Mouse (Mus musculus): ENCODE results near the gene Dctn2. TPM values are rescaled to one million over a fixed set of nuclear protein-coding genes. Genes with fewer than 3 reads are reported as not detected.
A peak's percentile ranks its signal among the peaks of the same experiment; 100 is the strongest.

Dctn2 gene
- total and polyA plus RNA-seq, 3 experiments, result 240 to 297 TPM; not detected in 1

DNA sequence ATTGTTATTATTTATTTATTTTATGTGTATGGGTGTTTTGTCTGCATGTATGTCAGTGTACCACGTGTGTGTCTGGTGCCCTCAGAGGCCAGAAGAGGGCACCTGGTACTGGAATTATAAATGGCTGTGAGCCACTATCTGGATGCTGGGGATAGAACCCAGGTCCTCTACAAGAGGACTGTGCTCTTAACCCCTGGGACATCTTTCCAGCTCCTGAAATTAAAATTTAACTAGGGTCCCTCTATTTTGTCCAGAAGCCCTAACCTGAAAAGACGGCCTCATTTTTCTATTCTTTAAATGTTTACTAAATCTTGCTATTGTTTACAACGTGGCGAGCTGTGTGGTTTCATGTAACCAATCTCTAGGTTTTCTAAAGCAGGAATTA, 449 bp upstream of the Dctn2 start:
- Histone ChIP-seq H3K27me3 (ENCODE audit: control insufficient read depth in 1 of 2, insufficient read depth in 2 of 2, low read length in 2 of 2) (no peaks in the 10 kb centered on the region), H3K9me3 (replicated peaks; ENCODE audit: insufficient read depth, low read length) (no peaks in the 10 kb centered on the region), H3K36me3 (ENCODE audit: control insufficient read depth in 1 of 2, insufficient read depth in 2 of 2, low read length in 2 of 2) (peaks cover 5 to 12% of the 10 kb centered on the region in 2 experiments; a peak in 3 of 4 replicates), H3K4me1 (ENCODE audit: control insufficient read depth in 1 of 2, insufficient read depth in 2 of 2, low read length in 2 of 2) (peaks cover 0 to 24% of the 10 kb centered on the region in 2 experiments), H3K27ac (ENCODE audit: control insufficient read depth, low read depth, low read length) (0 out of 2 replicates have a peak overlapping the region, but pooled peaks have one; percentile 1), H3K9ac (ENCODE audit: control insufficient read depth, low read depth, low read length, poor library complexity, severe bottlenecking) (peak overlapping the region; percentile 51), H3K79me2 (ENCODE audit: control insufficient read depth, insufficient read depth, low read length, poor library complexity) (peaks cover 18% of the 10 kb centered on the region), H3K4me3 (ENCODE audit: control insufficient read depth in 1 of 2, insufficient read depth in 1 of 2, low read depth in 2 of 2, low read length in 2 of 2) (peak overlapping the region; percentile 29 to 70)
- DNase-seq (ENCODE audit: low read depth, low spot score), result peak; percentile 64
- TF ChIP-seq SMC3 (IDR thresholded peaks at IDR 0.05; ENCODE audit: low read depth, low read length) (peak; percentile 48), MYC (IDR thresholded peaks at IDR 0.05; ENCODE audit: low read depth, low read length) (peak; percentile 93), GATA1 (IDR thresholded peaks at IDR 0.05; ENCODE audit: low read depth, low read length) (no peak), MAX (IDR thresholded peaks at IDR 0.05; ENCODE audit: low read length) (peak; percentile 80), CHD1 (IDR thresholded peaks at IDR 0.05; ENCODE audit: low read depth, low read length) (peak; percentile 56; the same call in 1 of the 2 replicates), TBP (IDR thresholded peaks at IDR 0.05; ENCODE audit: low read depth, low read length) (no peak), POLR2AphosphoS2 (IDR thresholded peaks at IDR 0.05; ENCODE audit: low read length) (no peak), MXI1 (IDR thresholded peaks at IDR 0.05; ENCODE audit: low read depth, low read length) (peak; percentile 87), BHLHE40 (IDR thresholded peaks at IDR 0.05; ENCODE audit: borderline replicate concordance, low read depth, low read length) (no peak), TAL1 (IDR thresholded peaks at IDR 0.05; ENCODE audit: low read length) (no peak), CTCF (IDR thresholded peaks at IDR 0.05 in 2 of 3, conservative IDR thresholded peaks at IDR 0.05 in 1 of 3; ENCODE audit: control insufficient read depth in 1 of 3, insufficient read depth in 1 of 3, low read depth in 2 of 3, low read length in 3 of 3, poor library complexity in 1 of 3, severe bottlenecking in 1 of 3) (peak in 2 of 3 experiments; percentile 44 to 59; a peak in 4 of 6 replicates), ZKSCAN1 (IDR thresholded peaks at IDR 0.05; ENCODE audit: low read depth, low read length) (no peak), ELF1 (IDR thresholded peaks at IDR 0.05; ENCODE audit: low read depth, low read length) (peak; percentile 3; the same call in 1 of the 2 replicates), E2F4 (IDR thresholded peaks at IDR 0.05; ENCODE audit: borderline replicate concordance, low read depth, low read length) (no peak), NRF1 (IDR thresholded peaks at IDR 0.05; ENCODE audit: insufficient read depth, low read depth, low read length, poor library complexity, severe bottlenecking) (no peak), SIN3A (IDR thresholded peaks at IDR 0.05; ENCODE audit: low read length) (no peak; the same call in 1 of the 2 replicates), ZMIZ1 (IDR thresholded peaks at IDR 0.05; ENCODE audit: low read depth, low read length) (no peak), CHD2 (IDR thresholded peaks at IDR 0.05; ENCODE audit: low read length) (no peak), USF2 (IDR thresholded peaks at IDR 0.05; ENCODE audit: borderline replicate concordance in 1 of 2, insufficient read depth in 1 of 2, low read depth in 1 of 2, low read length in 2 of 2) (peak in 1 of 2 experiments; percentile 46; a peak in 1 of 4 replicates), GABPA (IDR thresholded peaks at IDR 0.05; ENCODE audit: low read depth, low read length) (no peak), MEF2A (IDR thresholded peaks at IDR 0.05; ENCODE audit: extremely low read depth, insufficient replicate concordance, low read depth, low read length, poor library complexity, severe bottlenecking) (no peak), MAZ (IDR thresholded peaks at IDR 0.05; ENCODE audit: low read depth, low read length) (no peak), MAFK (IDR thresholded peaks at IDR 0.05; ENCODE audit: borderline replicate concordance, low read depth, low read length) (no peak), JUND (IDR thresholded peaks at IDR 0.05; ENCODE audit: low read depth, low read length) (0 out of 2 replicates have a peak, but pooled peaks have one; percentile 31), ZC3H11A (IDR thresholded peaks at IDR 0.05; ENCODE audit: low read depth, low read length) (peak; percentile 36), RCOR1 (IDR thresholded peaks at IDR 0.05; ENCODE audit: low read depth, low read length) (no peak), NELFE (IDR thresholded peaks at IDR 0.05; ENCODE audit: low read depth, low read length) (no peak), HCFC1 (IDR thresholded peaks at IDR 0.05; ENCODE audit: low read depth, low read length) (no peak), MYB (IDR thresholded peaks at IDR 0.05; ENCODE audit: low read depth, low read length) (no peak), ETS1 (IDR thresholded peaks at IDR 0.05; ENCODE audit: low read depth, low read length) (no peak; the same call in 1 of the 2 replicates), KAT2A (conservative IDR thresholded peaks at IDR 0.05; ENCODE audit: low read depth, low read length) (no peak), POLR2A (IDR thresholded peaks at IDR 0.05; ENCODE audit: control insufficient read depth in 1 of 2, insufficient read depth in 1 of 2, low read depth in 1 of 2, low read length in 2 of 2, poor library complexity in 1 of 2) (no peak), TCF12 (IDR thresholded peaks at IDR 0.05; ENCODE audit: low read depth, low read length) (no peak), EP300 (IDR thresholded peaks at IDR 0.05; ENCODE audit: low read depth in 1 of 2, low read length in 2 of 2) (no peak), ZNF384 (IDR thresholded peaks at IDR 0.05; ENCODE audit: low read depth, low read length) (no peak), UBTF (IDR thresholded peaks at IDR 0.05; ENCODE audit: borderline replicate concordance, insufficient read depth, low read depth, low read length) (no peak), RAD21 (IDR thresholded peaks at IDR 0.05; ENCODE audit: low read depth, low read length) (peak; percentile 45), USF1 (IDR thresholded peaks at IDR 0.05; ENCODE audit: low read depth, low read length) (peak; percentile 83)

Data from MEL (cell line).